ENCODE assay signal across 8 mouse cellular contexts in genomic region chr12:40248454-40249180, GRCm38 (mm10). TPM values are rescaled to one million over a fixed set of nuclear protein-coding genes. Genes with fewer than 3 reads are reported as not detected.
DNase-seq lines count a peak whose midpoint lies in the region; ATAC-seq and TF ChIP-seq lines count a peak whose summit lies in the region.

Ifrd1 (minus strand) TSS chr12:40248504.

- H3K9me3 ChIP-seq in embryonic facial prominence, embryonic 12.5 days = no peaks in the 10 kb centered on the region
- no peaks in the 10 kb centered on the region for H3K9me3 ChIP-seq in heart, embryonic 13.5 days
- no peaks in the 10 kb centered on the region for H3K9me3 ChIP-seq in midbrain, embryonic 10.5 days (replicated peaks)

- peak in 1 of 2 experiments; percentile 17 for DNase-seq in spleen, adult 2 months (ENCODE audit: low read depth in 1 of 2, low spot score in 2 of 2)
- DNase-seq in spleen, adult 12 weeks (ENCODE audit: low spot score) = no peak
- DNase-seq in left cerebral cortex, postnatal 10 days (ENCODE audit: extremely low spot score in 1 of 2, low spot score in 2 of 2) = no peak
- DNase-seq in midbrain, embryonic 10.5 days (ENCODE audit: low spot score) = no peak
- no peak for DNase-seq in ovary, postnatal 10 days (ENCODE audit: low spot score)
- DNase-seq in kidney, adult 11 months = no peak

- peak within 1 kb of the TSS; percentile 22; the same call in 1 of the 2 replicates for H3K27ac ChIP-seq in spleen, adult 2 months (ENCODE audit: insufficient read depth, low read length)
- H3K27ac ChIP-seq in embryonic facial prominence, embryonic 12.5 days = no peak within 1 kb of the TSS
- peak within 1 kb of the TSS; percentile 63 for H3K27ac ChIP-seq in heart, embryonic 13.5 days (replicated peaks)
- no peak within 1 kb of the TSS for H3K27ac ChIP-seq in midbrain, embryonic 10.5 days (replicated peaks)

- H3K4me1 ChIP-seq in spleen, adult 2 months (ENCODE audit: control insufficient read depth, insufficient read depth, insufficient read length) = peaks cover 4% of the 10 kb centered on the region; the same call in 1 of the 2 replicates
- no peaks in the 10 kb centered on the region for H3K4me1 ChIP-seq in embryonic facial prominence, embryonic 12.5 days
- H3K4me1 ChIP-seq in heart, embryonic 13.5 days = peaks cover 32% of the 10 kb centered on the region
- peaks cover 16% of the 10 kb centered on the region for H3K4me1 ChIP-seq in midbrain, embryonic 10.5 days

- WGBS in spleen, adult 2 months = 15% methylated on average over 5 of the region's 5 CpGs
- 70% methylated on average over 5 of the region's 5 CpGs for WGBS in embryonic facial prominence, embryonic 12.5 days
- WGBS in heart, embryonic 13.5 days = 70% methylated on average over 5 of the region's 5 CpGs
- 86% methylated on average over 5 of the region's 5 CpGs for WGBS in midbrain, embryonic 10.5 days

- H3K9ac ChIP-seq in embryonic facial prominence, embryonic 12.5 days = no peak within 1 kb of the TSS
- H3K9ac ChIP-seq in heart, embryonic 13.5 days = no peak within 1 kb of the TSS

- H3K36me3 ChIP-seq in spleen, adult 2 months (ENCODE audit: control insufficient read depth, insufficient read depth, low read length) = no peaks in the 10 kb centered on the region
- H3K36me3 ChIP-seq in embryonic facial prominence, embryonic 12.5 days = no peaks in the 10 kb centered on the region
- no peaks in the 10 kb centered on the region for H3K36me3 ChIP-seq in heart, embryonic 13.5 days
- no peaks in the 10 kb centered on the region for H3K36me3 ChIP-seq in midbrain, embryonic 10.5 days

- H3K27me3 ChIP-seq in spleen, adult 2 months (ENCODE audit: control insufficient read depth, insufficient read depth, low read length) = no peaks in the 10 kb centered on the region
- no peaks in the 10 kb centered on the region for H3K27me3 ChIP-seq in embryonic facial prominence, embryonic 12.5 days
- H3K27me3 ChIP-seq in heart, embryonic 13.5 days (replicated peaks) = no peaks in the 10 kb centered on the region
- no peaks in the 10 kb centered on the region for H3K27me3 ChIP-seq in midbrain, embryonic 10.5 days (ENCODE audit: low read depth, poor library complexity, severe bottlenecking)

- intact Hi-C loops in left cerebral cortex, postnatal 10 days (cut with DNase I) = no loop called here

- no peak for TF ChIP-seq POLR2A in spleen, adult 2 months (IDR thresholded peaks at IDR 0.05; ENCODE audit: low read depth, low read length)

- no peak within 1 kb of the TSS for H3K4me3 ChIP-seq in spleen, adult 2 months (ENCODE audit: extremely low read depth, insufficient read depth, insufficient read length)
- H3K4me3 ChIP-seq in embryonic facial prominence, embryonic 12.5 days = no peak within 1 kb of the TSS
- no peak within 1 kb of the TSS for H3K4me3 ChIP-seq in heart, embryonic 13.5 days
- no peak within 1 kb of the TSS for H3K4me3 ChIP-seq in midbrain, embryonic 10.5 days

- no peak for TF ChIP-seq CTCF in spleen, adult 2 months (IDR thresholded peaks at IDR 0.05; ENCODE audit: extremely low read depth, insufficient read depth, insufficient read length, insufficient replicate concordance)

- no peak for ATAC-seq in embryonic facial prominence, embryonic 12.5 days (ENCODE audit: insufficient number of reproducible peaks, insufficient read depth, low FRiP score, low TSS enrichment)
- no peak for ATAC-seq in heart, embryonic 13.5 days (ENCODE audit: extremely low read depth, insufficient number of reproducible peaks, low FRiP score, low TSS enrichment)

- no peak within 1 kb of the TSS for H3K4me2 ChIP-seq in embryonic facial prominence, embryonic 12.5 days (replicated peaks)
- H3K4me2 ChIP-seq in heart, embryonic 13.5 days = peak within 1 kb of the TSS; percentile 29

RNA-seq across cellular contexts. Expression of gene Ifrd1, which starts in this region (rescaled TPM):
- polyA plus RNA-seq in spleen, adult 2 months (2012; rRNA removed) = 8.2 and 16.8 TPM in 2 replicates
- polyA plus RNA-seq in embryonic facial prominence, embryonic 12.5 days (2016; fragmentation: Nextera tagmentation; extraction: Ambion mirVana) = 124 and 135 TPM in 2 replicates
- polyA plus RNA-seq in heart, embryonic 13.5 days (2015; fragmentation: Nextera tagmentation; extraction: Ambion mirVana) = 98.0 and 98.2 TPM in 2 replicates
- 100 to 1,000 TPM in 1 of 2 experiments, 10 to 100 TPM in 1; 89.8 to 108 TPM for total RNA-seq in left cerebral cortex, postnatal 10 days (2021)
- polyA plus RNA-seq in midbrain, embryonic 10.5 days (2016; fragmentation: Nextera tagmentation; extraction: Ambion mirVana) = 133 and 140 TPM in 2 replicates

Comparison
In these comparisons a context has a peak if more than half of its experiments do, and no peak if none do; other contexts are left out.
1. H3K27ac ChIP-seq: peak in spleen, adult 2 months (single experiment) and heart, embryonic 13.5 days (single experiment); none in embryonic facial prominence, embryonic 12.5 days (single experiment) and midbrain, embryonic 10.5 days (single experiment).